Mouse (Mus musculus): Measurements from ENCODE around the gene Apba2. TPM values are rescaled to one million over a fixed set of nuclear protein-coding genes. Genes with fewer than 3 reads are reported as not detected.

Apba2 gene
- polyA plus RNA-seq, 1 experiment from 2014 or later, result 201 TPM

- 69% methylated on average over 4 of the region's 4 CpGs for WGBS
- Histone ChIP-seq H3K27ac (peak overlapping the region; percentile 53; the same call in 1 of the 2 replicates), H3K9ac (no peak overlapping the region), H3K27me3 (replicated peaks) (no peaks in the 10 kb centered on the region), H3K36me3 (replicated peaks) (no peaks in the 10 kb centered on the region), H3K4me1 (peaks cover 13% of the 10 kb centered on the region), H3K9me3 (no peaks in the 10 kb centered on the region), H3K4me2 (no peak overlapping the region), H3K4me3 (no peak overlapping the region)
- no peak for ATAC-seq (replicated peaks)
Measured at GRCm38 (mm10) chr7:64684893-64685292, 183.4 kb downstream of the Apba2 start.

DNA sequence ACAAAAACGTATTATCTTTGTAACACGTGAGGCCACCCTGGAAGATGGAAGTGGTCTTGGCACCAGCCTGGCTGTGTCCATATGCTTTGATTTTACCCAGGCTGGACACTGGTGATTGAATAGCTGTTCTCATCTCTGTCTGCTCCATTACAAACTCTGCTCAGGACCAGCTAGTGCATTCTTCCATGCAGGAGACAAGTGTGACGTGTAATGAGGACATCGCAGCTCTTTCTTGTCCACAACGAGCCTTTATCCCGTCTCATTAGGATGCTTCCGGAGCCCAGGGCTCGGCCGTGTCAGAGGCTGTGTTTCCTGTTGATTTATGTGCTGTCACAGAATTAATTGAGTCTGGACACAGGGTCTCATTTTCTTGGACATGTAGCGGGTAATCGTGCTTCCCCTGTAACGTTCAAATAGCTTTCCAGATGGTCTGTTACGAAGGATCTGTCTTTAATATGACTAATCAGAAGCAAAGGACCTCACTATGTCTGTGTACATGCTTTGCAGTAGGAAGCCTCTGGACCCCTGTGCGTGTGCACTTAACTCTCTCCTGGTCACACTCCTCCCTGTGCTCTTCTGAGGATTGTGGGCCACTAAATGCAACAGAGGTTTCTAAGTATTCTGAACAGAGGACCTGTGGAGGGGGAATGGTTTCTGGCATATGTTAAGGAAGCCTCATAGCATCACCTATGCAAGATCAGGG lies 186.8 kb downstream of the Apba2 start:
- no peak overlapping the region for H3K9ac ChIP-seq
- H3K27me3 ChIP-seq (replicated peaks), result no peaks in the 10 kb centered on the region
- WGBS, result 48% methylated on average over 14 of the region's 14 CpGs
- no peaks in the 10 kb centered on the region for H3K36me3 ChIP-seq (replicated peaks)
- H3K4me3 ChIP-seq, result no peak overlapping the region
- peak; percentile 62 for ATAC-seq (replicated peaks)
- no peak overlapping the region for H3K4me2 ChIP-seq
- no peaks in the 10 kb centered on the region for H3K9me3 ChIP-seq
- H3K27ac ChIP-seq, result peak overlapping the region; percentile 12; the same call in 1 of the 2 replicates
- peaks cover 13% of the 10 kb centered on the region for H3K4me1 ChIP-seq

DNA sequence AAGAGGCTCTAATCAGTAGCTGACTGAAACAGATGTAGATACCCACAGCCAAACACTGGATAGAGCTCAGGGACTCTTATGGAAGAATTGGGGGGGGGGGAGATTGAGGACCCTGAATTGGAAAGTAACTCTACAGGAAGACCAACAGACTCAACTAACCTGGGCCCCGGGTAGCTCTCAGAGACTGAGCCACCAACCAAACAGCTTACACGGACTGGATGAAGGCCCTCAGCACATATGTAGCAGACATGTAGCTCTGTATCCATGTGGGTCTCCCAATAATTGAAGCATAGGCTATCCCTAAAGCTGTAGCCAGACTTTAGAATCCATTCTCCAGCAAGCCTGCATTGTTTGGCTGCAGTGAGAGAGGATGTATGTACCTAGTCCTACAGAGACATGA lies 190.3 kb downstream of the Apba2 start:
- WGBS, result 93% methylated on average over 2 of the region's 2 CpGs
- ATAC-seq (replicated peaks), result no peak

GRCm38 (mm10) chr7:64694937-64695336 lies 193.4 kb downstream of the Apba2 start:
- Histone ChIP-seq H3K36me3 (replicated peaks) (no peaks in the 10 kb centered on the region), H3K27me3 (replicated peaks) (no peaks in the 10 kb centered on the region), H3K27ac (no peak overlapping the region), H3K9me3 (no peaks in the 10 kb centered on the region), H3K4me2 (no peak overlapping the region), H3K4me1 (peaks cover 31% of the 10 kb centered on the region), H3K4me3 (no peak overlapping the region), H3K9ac (no peak overlapping the region)
- 96% methylated on average over 6 of the region's 6 CpGs for WGBS
- ATAC-seq (replicated peaks), result no peak

More for the DNA sequence above, 190.3 kb downstream of the Apba2 start:
- H3K27ac ChIP-seq, result no peak overlapping the region
- no peak overlapping the region for H3K4me2 ChIP-seq
- peaks cover 24% of the 10 kb centered on the region for H3K4me1 ChIP-seq
- no peaks in the 10 kb centered on the region for H3K9me3 ChIP-seq
- H3K4me3 ChIP-seq, result no peak overlapping the region
- no peaks in the 10 kb centered on the region for H3K27me3 ChIP-seq (replicated peaks)
- no peaks in the 10 kb centered on the region for H3K36me3 ChIP-seq (replicated peaks)
- no peak overlapping the region for H3K9ac ChIP-seq

DNA sequence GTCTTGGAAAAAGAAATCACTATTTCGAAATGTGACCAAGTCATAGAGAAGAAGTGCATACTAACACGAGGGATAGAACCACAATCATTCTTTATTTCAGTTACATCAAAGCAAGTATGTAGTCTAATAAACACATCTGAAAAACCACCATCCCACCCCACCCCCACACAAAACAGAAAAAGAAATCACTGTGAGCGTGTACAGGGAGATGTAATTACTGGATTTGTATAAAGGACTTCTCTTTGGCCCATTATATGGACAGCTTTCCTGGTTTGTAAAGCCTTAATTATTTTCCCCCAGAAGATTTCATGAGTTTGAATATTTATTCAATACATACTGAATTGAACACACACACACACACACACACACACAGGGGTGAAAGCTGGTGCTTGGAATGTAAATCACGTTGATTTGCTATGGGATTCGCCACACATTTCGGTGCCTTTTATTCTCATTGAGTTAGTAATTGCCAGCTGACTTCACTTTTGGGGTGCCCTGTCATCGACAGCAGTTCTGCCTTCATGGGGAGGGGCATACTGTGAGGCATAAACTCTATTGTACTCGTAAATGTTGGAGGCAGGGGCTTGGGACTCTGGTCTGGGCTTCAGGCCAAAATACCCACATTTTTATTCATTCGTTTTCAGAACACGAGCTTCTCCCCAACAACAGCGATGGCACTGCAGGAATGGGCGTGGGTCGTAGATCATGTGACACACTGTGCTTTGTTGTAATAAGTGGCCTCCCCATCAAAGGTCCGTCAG lies 195.2 kb downstream of the Apba2 start:
- no peak overlapping the region for H3K4me3 ChIP-seq
- WGBS, result 41% methylated on average over 14 of the region's 14 CpGs
- ATAC-seq (replicated peaks), result peak; percentile 71
- H3K4me2 ChIP-seq, result no peak overlapping the region
- no peaks in the 10 kb centered on the region for H3K36me3 ChIP-seq (replicated peaks)
- no peaks in the 10 kb centered on the region for H3K9me3 ChIP-seq
- H3K27ac ChIP-seq, result peak overlapping the region; percentile 58
- H3K27me3 ChIP-seq (replicated peaks), result no peaks in the 10 kb centered on the region
- H3K9ac ChIP-seq, result no peak overlapping the region
- peaks cover 34% of the 10 kb centered on the region for H3K4me1 ChIP-seq

DNA sequence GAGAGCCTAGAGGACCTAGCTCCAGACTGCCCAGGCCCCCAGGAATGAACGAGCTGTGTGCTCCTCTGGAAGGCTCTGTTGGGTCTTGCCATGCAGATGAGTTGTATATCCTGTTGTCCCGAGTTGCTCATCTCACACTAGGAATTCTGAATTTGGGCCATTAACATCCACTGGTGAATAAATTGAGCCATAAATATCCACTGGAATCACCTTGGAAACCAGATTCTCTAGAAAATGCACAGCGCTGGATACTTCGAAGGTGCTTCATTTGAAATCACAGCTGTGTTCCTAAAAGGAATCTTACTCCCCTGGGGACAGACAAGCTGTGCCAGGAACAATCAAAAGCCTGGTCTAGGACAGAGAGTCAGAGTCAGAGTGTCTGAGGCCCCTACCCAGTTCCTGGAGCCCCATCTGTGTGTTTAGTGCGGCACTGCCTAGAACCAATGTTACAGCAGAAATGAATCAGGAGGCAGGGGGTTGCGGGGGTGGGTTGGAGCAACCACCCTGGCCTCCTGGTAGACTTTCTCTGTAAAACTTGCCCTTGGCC lies 196.4 kb downstream of the Apba2 start:
- 57% methylated on average over 6 of the region's 6 CpGs for WGBS
- Histone ChIP-seq H3K9me3 (no peaks in the 10 kb centered on the region), H3K27me3 (replicated peaks) (no peaks in the 10 kb centered on the region), H3K4me2 (no peak overlapping the region), H3K36me3 (replicated peaks) (no peaks in the 10 kb centered on the region), H3K4me3 (no peak overlapping the region), H3K9ac (no peak overlapping the region), H3K4me1 (peaks cover 34% of the 10 kb centered on the region), H3K27ac (peak overlapping the region; percentile 40; the same call in 1 of the 2 replicates)
- ATAC-seq (replicated peaks), result no peak

DNA sequence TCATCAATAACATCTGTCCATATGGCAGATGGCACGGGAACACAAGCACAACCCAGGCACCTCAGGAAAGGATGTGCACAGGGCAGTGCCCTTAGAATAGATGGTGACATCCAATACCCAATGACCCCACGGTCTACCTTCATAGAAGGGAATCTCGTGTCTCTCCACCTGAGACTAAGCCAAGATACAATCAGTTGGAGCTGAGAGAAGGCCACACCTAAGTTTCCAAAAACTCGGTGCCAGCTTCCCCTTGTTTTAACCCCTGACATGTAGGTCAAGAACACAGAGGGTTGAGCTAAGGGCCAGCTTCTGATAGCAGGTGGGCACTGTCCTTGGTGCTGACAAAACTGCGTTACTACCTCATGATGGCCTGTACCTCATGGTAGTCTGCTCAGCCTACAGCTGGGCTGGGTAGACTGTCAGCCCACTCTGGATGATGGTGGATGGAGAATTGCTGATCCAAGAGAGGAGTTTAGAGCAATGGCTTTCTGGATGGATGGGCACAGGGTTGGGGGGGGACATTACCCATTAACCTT lies 202.6 kb downstream of the Apba2 start:
- Histone ChIP-seq H3K9me3 (no peaks in the 10 kb centered on the region), H3K27me3 (replicated peaks) (no peaks in the 10 kb centered on the region), H3K9ac (no peak overlapping the region), H3K4me3 (no peak overlapping the region), H3K4me1 (peaks cover 19% of the 10 kb centered on the region), H3K36me3 (replicated peaks) (no peaks in the 10 kb centered on the region), H3K4me2 (no peak overlapping the region), H3K27ac (no peak overlapping the region)
- 81% methylated on average over 5 of the region's 5 CpGs for WGBS
- no peak for ATAC-seq (replicated peaks)

DNA sequence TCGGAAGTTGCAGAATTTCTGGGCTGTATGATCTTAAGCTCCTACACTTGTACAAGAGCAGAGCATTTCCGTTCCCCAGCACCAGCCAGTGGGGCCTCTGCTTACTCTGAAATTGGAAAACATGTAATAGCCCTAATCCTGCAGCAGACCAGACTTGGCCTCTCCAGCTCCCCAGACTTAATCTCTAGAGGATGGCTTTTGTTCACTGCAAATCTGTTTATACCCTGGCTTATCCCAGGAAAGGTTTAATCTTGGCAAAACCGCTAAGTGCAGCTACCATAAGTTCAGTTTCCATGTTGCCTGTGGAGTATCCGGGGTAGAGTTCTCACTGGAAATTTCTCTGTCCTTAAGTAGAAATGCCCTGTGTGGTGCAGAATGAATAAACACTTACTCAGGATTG lies 206.7 kb downstream of the Apba2 start:
- Histone ChIP-seq H3K4me1 (peaks cover 11% of the 10 kb centered on the region), H3K36me3 (replicated peaks) (no peaks in the 10 kb centered on the region), H3K27ac (no peak overlapping the region), H3K9me3 (no peaks in the 10 kb centered on the region), H3K9ac (no peak overlapping the region), H3K27me3 (replicated peaks) (no peaks in the 10 kb centered on the region), H3K4me2 (no peak overlapping the region), H3K4me3 (no peak overlapping the region)
- ATAC-seq (replicated peaks), result no peak
- 44% methylated on average over 4 of the region's 4 CpGs for WGBS

GRCm38 (mm10) chr7:64709520-64710262 lies 208.2 kb downstream of the Apba2 start:
- H3K4me3 ChIP-seq, result no peak overlapping the region
- no peak overlapping the region for H3K27ac ChIP-seq
- H3K9me3 ChIP-seq, result no peaks in the 10 kb centered on the region
- no peak overlapping the region for H3K4me2 ChIP-seq
- peak; percentile 68 for ATAC-seq (replicated peaks)
- H3K27me3 ChIP-seq (replicated peaks), result no peaks in the 10 kb centered on the region
- H3K9ac ChIP-seq, result no peak overlapping the region
- 88% methylated on average over 13 of the region's 13 CpGs for WGBS
- H3K36me3 ChIP-seq (replicated peaks), result no peaks in the 10 kb centered on the region
- H3K4me1 ChIP-seq, result peaks cover 11% of the 10 kb centered on the region

GRCm38 (mm10) chr7:64716286-64716685 lies 214.8 kb downstream of the Apba2 start:
- H3K27me3 ChIP-seq (replicated peaks), result no peaks in the 10 kb centered on the region
- no peak for ATAC-seq (replicated peaks)
- H3K9me3 ChIP-seq, result no peaks in the 10 kb centered on the region
- H3K36me3 ChIP-seq (replicated peaks), result 0 out of 2 replicates have a peak, but pooled peaks cover 4% of the 10 kb centered on the region
- H3K4me1 ChIP-seq, result no peaks in the 10 kb centered on the region
- no peak overlapping the region for H3K4me3 ChIP-seq
- 64% methylated on average over 2 of the region's 2 CpGs for WGBS
- no peak overlapping the region for H3K4me2 ChIP-seq
- no peak overlapping the region for H3K27ac ChIP-seq
- H3K9ac ChIP-seq, result no peak overlapping the region

GRCm38 (mm10) chr7:64723313-64723712 lies 221.8 kb downstream of the Apba2 start:
- Histone ChIP-seq H3K36me3 (replicated peaks) (no peaks in the 10 kb centered on the region), H3K27ac (no peak overlapping the region), H3K4me3 (no peak overlapping the region), H3K9ac (no peak overlapping the region), H3K4me1 (peaks cover 2% of the 10 kb centered on the region; the same call in 1 of the 2 replicates), H3K9me3 (no peaks in the 10 kb centered on the region), H3K27me3 (replicated peaks) (no peaks in the 10 kb centered on the region), H3K4me2 (no peak overlapping the region)
- no peak for ATAC-seq (replicated peaks)
- WGBS, result 95% methylated on average over 3 of the region's 3 CpGs

DNA sequence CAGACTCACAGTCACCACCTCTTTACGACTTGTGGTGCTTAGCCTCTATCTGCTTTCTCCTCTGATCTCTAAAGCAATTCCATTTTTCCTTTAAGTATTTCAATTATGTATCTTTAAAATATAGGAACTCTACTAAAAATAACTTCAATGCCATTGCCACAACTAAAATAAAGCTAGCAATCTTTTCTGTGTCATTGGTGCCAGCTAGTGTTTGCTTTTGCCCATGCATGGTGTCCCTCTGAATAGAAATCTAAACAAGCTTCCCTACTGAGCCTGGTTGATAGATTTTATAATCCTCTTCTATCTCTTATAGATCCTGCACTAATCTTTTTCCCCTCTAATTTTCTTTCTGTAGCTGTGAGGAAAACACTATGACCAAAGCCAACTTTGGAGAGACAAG lies 222.9 kb downstream of the Apba2 start:
- no peak overlapping the region for H3K9ac ChIP-seq
- H3K4me2 ChIP-seq, result no peak overlapping the region
- H3K4me1 ChIP-seq, result peaks cover 2% of the 10 kb centered on the region; the same call in 1 of the 2 replicates
- H3K27me3 ChIP-seq (replicated peaks), result no peaks in the 10 kb centered on the region
- H3K27ac ChIP-seq, result no peak overlapping the region
- no peak for ATAC-seq (replicated peaks)
- no peaks in the 10 kb centered on the region for H3K36me3 ChIP-seq (replicated peaks)
- no peak overlapping the region for H3K4me3 ChIP-seq
- no peaks in the 10 kb centered on the region for H3K9me3 ChIP-seq
- WGBS, result 81% methylated on average over 1 of the region's 1 CpGs

Data from midbrain, embryonic 15.5 days (tissue).